Mouse (Mus musculus) limb, embryonic 15.5 days (tissue): Measurements from ENCODE around the gene Rmnd5a. TPM values are rescaled to one million over a fixed set of nuclear protein-coding genes. Genes with fewer than 3 reads are reported as not detected.

Experiments
- ATAC-seq: fragments of 200-750 bp; cut with Nextera tagmentation; 2 replicates; pipeline ENCODE4 v1.8.0; 2017; ENCODE audit warnings: low read depth, moderate TSS enrichment; ENCODE audit not compliant: insufficient number of reproducible peaks, low FRiP score, low TSS enrichment
- H3K27ac ChIP-seq: fragments of 300-500 bp; sonication (generic); 2 replicates; pipeline ENCODE4 v1.5.1; 2015; ENCODE audit warnings: moderate library complexity, mild to moderate bottlenecking, inconsistent platforms
- H3K27me3 ChIP-seq: fragments of 300-500 bp; sonication (generic); 2 replicates; pipeline ENCODE4 v1.6.1; 2015; ENCODE audit warnings: inconsistent platforms
- H3K36me3 ChIP-seq: fragments of 300-500 bp; sonication (generic); 2 replicates; pipeline ENCODE4 v1.6.1; 2015; ENCODE audit warnings: inconsistent platforms
- H3K4me1 ChIP-seq: fragments of 300-500 bp; sonication (generic); 2 replicates; pipeline ENCODE4 v1.6.1; 2015; ENCODE audit warnings: inconsistent platforms
- H3K4me2 ChIP-seq: fragments of 300-500 bp; sonication (generic); 2 replicates; pipeline ENCODE4 v1.6.1; 2015; ENCODE audit warnings: mild to moderate bottlenecking, inconsistent platforms
- H3K4me3 ChIP-seq: fragments of 300-500 bp; sonication (generic); 2 replicates; pipeline ENCODE4 v1.5.1; 2015; ENCODE audit warnings: mild to moderate bottlenecking, inconsistent platforms
- H3K9ac ChIP-seq: fragments of 300-500 bp; sonication (generic); 2 replicates; pipeline ENCODE4 v1.6.1; 2015; ENCODE audit warnings: inconsistent platforms
- H3K9me3 ChIP-seq: fragments of 300-500 bp; sonication (generic); 2 replicates; pipeline ENCODE4 v1.6.1; 2016; ENCODE audit warnings: inconsistent platforms
- WGBS: fragments of 180-500 bp; shearing (Covaris S2); methylation state at CpG from one replicate; pipeline ENCODE4 v1.1.7; 2015; 5-methylcytosine and 5-hydroxymethylcytosine counted together
- polyA plus RNA-seq: library from polyadenylated mRNA; unstranded; fragments of >200 nt; fragmentation: Nextera tagmentation; extraction: Ambion mirVana; gene quantifications from 2 replicates; pipeline ENCODE4 v1.2.1, GENCODE M21; 2015

Rmnd5a gene
- polyA plus RNA-seq, 1 experiment from 2014 or later = 13.1 TPM

- no peaks in the 10 kb centered on the region for H3K27me3 ChIP-seq
- under 1% methylated on average over 50 of the region's 62 CpGs for WGBS
- peaks cover 30% of the 10 kb centered on the region for H3K4me1 ChIP-seq
- peak overlapping the region; percentile 63 for H3K4me2 ChIP-seq
- H3K36me3 ChIP-seq = no peaks in the 10 kb centered on the region
- no peaks in the 10 kb centered on the region for H3K9me3 ChIP-seq
- peak overlapping the region; percentile 89 for H3K9ac ChIP-seq
- peak overlapping the region; percentile 98 for H3K27ac ChIP-seq
- peak overlapping the region; percentile 92 for H3K4me3 ChIP-seq
- peak; percentile 5 for ATAC-seq
These were observed 776 bp downstream of the Rmnd5a start for GRCm38 (mm10) chr6:71439506-71440216.

- Histone ChIP-seq H3K9ac (no peak overlapping the region), H3K4me2 (0 out of 2 replicates have a peak overlapping the region, but pooled peaks have one; percentile 7), H3K4me1 (peaks cover 30% of the 10 kb centered on the region), H3K27ac (no peak overlapping the region), H3K36me3 (no peaks in the 10 kb centered on the region), H3K4me3 (no peak overlapping the region), H3K9me3 (no peaks in the 10 kb centered on the region), H3K27me3 (no peaks in the 10 kb centered on the region)
- ATAC-seq = no peak
- 58% methylated on average over 1 of the region's 1 CpGs for WGBS
These were observed 2.4 kb downstream of the Rmnd5a start for GRCm38 (mm10) chr6:71438070-71438469.

GRCm38 (mm10) chr6:71427996-71428725 is 12.3 kb downstream of the Rmnd5a start:
- ATAC-seq = no peak
- Histone ChIP-seq H3K4me3 (no peak overlapping the region), H3K4me2 (no peak overlapping the region), H3K36me3 (peaks cover 21% of the 10 kb centered on the region), H3K4me1 (no peaks in the 10 kb centered on the region), H3K9ac (no peak overlapping the region), H3K27ac (no peak overlapping the region), H3K9me3 (no peaks in the 10 kb centered on the region), H3K27me3 (no peaks in the 10 kb centered on the region)
- 76% methylated on average over 4 of the region's 4 CpGs for WGBS

- ATAC-seq = no peak
- WGBS = 74% methylated on average over 6 of the region's 6 CpGs
These were observed 14.8 kb downstream of the Rmnd5a start for GRCm38 (mm10) chr6:71425681-71426080.

GRCm38 (mm10) chr6:71423116-71423515 is 17.3 kb downstream of the Rmnd5a start:
- no peak overlapping the region for H3K9ac ChIP-seq
- no peak overlapping the region for H3K27ac ChIP-seq
- no peaks in the 10 kb centered on the region for H3K9me3 ChIP-seq
- H3K36me3 ChIP-seq = peaks cover 30% of the 10 kb centered on the region
- H3K4me2 ChIP-seq = no peak overlapping the region
- H3K27me3 ChIP-seq = no peaks in the 10 kb centered on the region
- H3K4me1 ChIP-seq = no peaks in the 10 kb centered on the region
- ATAC-seq = no peak
- no peak overlapping the region for H3K4me3 ChIP-seq
- WGBS = 90% methylated on average over 3 of the region's 3 CpGs

More at GRCm38 (mm10) chr6:71425681-71426080, 14.8 kb downstream of the Rmnd5a start:
- no peak overlapping the region for H3K4me2 ChIP-seq
- peaks cover 26% of the 10 kb centered on the region for H3K36me3 ChIP-seq
- no peaks in the 10 kb centered on the region for H3K9me3 ChIP-seq
- no peaks in the 10 kb centered on the region for H3K27me3 ChIP-seq
- no peak overlapping the region for H3K27ac ChIP-seq
- H3K4me1 ChIP-seq = no peaks in the 10 kb centered on the region
- H3K9ac ChIP-seq = no peak overlapping the region
- H3K4me3 ChIP-seq = no peak overlapping the region

- Histone ChIP-seq H3K4me1 (no peaks in the 10 kb centered on the region), H3K4me3 (no peak overlapping the region), H3K4me2 (no peak overlapping the region), H3K36me3 (peaks cover 27% of the 10 kb centered on the region), H3K9me3 (no peaks in the 10 kb centered on the region), H3K9ac (no peak overlapping the region), H3K27me3 (no peaks in the 10 kb centered on the region), H3K27ac (no peak overlapping the region)
- WGBS = 60% methylated on average over 3 of the region's 3 CpGs
- ATAC-seq = no peak
These were observed 18.3 kb downstream of the Rmnd5a start for GRCm38 (mm10) chr6:71422162-71422561.

- H3K4me2 ChIP-seq = no peak overlapping the region
These were observed 19.6 kb downstream of the Rmnd5a start for GRCm38 (mm10) chr6:71420848-71421247.

GRCm38 (mm10) chr6:71418874-71419273 is 21.6 kb downstream of the Rmnd5a start:
- no peaks in the 10 kb centered on the region for H3K9me3 ChIP-seq
- H3K27me3 ChIP-seq = no peaks in the 10 kb centered on the region
- H3K36me3 ChIP-seq = peaks cover 17% of the 10 kb centered on the region; the same call in 1 of the 2 replicates
- WGBS = 73% methylated on average over 3 of the region's 3 CpGs
- no peak for ATAC-seq
- no peak overlapping the region for H3K4me3 ChIP-seq
- no peak overlapping the region for H3K4me2 ChIP-seq
- no peaks in the 10 kb centered on the region for H3K4me1 ChIP-seq
- no peak overlapping the region for H3K9ac ChIP-seq
- H3K27ac ChIP-seq = no peak overlapping the region

More at GRCm38 (mm10) chr6:71420848-71421247, 19.6 kb downstream of the Rmnd5a start:
- Histone ChIP-seq H3K9me3 (no peaks in the 10 kb centered on the region), H3K27ac (no peak overlapping the region), H3K9ac (no peak overlapping the region), H3K36me3 (peaks cover 17% of the 10 kb centered on the region; the same call in 1 of the 2 replicates), H3K4me3 (no peak overlapping the region), H3K4me1 (no peaks in the 10 kb centered on the region), H3K27me3 (no peaks in the 10 kb centered on the region)
- ATAC-seq = no peak
- 83% methylated on average over 6 of the region's 6 CpGs for WGBS

- no peak overlapping the region for H3K4me2 ChIP-seq
- H3K27me3 ChIP-seq = no peaks in the 10 kb centered on the region
- H3K27ac ChIP-seq = no peak overlapping the region
- H3K9ac ChIP-seq = no peak overlapping the region
- H3K4me1 ChIP-seq = no peaks in the 10 kb centered on the region
- peaks cover 24% of the 10 kb centered on the region for H3K36me3 ChIP-seq
- WGBS = 85% methylated on average over 3 of the region's 3 CpGs
- H3K9me3 ChIP-seq = no peaks in the 10 kb centered on the region
- no peak for ATAC-seq
- H3K4me3 ChIP-seq = no peak overlapping the region
These were observed 25.0 kb downstream of the Rmnd5a start for GRCm38 (mm10) chr6:71415446-71415845.

GRCm38 (mm10) chr6:71414624-71415023 is 25.8 kb downstream of the Rmnd5a start:
- H3K36me3 ChIP-seq = peaks cover 24% of the 10 kb centered on the region
- no peak for ATAC-seq
- 71% methylated on average over 4 of the region's 4 CpGs for WGBS

GRCm38 (mm10) chr6:71398829-71399609 is 41.4 kb downstream of the Rmnd5a start:
- 57% methylated on average over 4 of the region's 4 CpGs for WGBS
- peaks cover 25% of the 10 kb centered on the region for H3K36me3 ChIP-seq

More at GRCm38 (mm10) chr6:71414624-71415023, 25.8 kb downstream of the Rmnd5a start:
- no peaks in the 10 kb centered on the region for H3K27me3 ChIP-seq
- no peaks in the 10 kb centered on the region for H3K9me3 ChIP-seq
- H3K4me3 ChIP-seq = no peak overlapping the region
- H3K27ac ChIP-seq = no peak overlapping the region
- H3K9ac ChIP-seq = no peak overlapping the region
- H3K4me1 ChIP-seq = no peaks in the 10 kb centered on the region
- no peak overlapping the region for H3K4me2 ChIP-seq

More at GRCm38 (mm10) chr6:71398829-71399609, 41.4 kb downstream of the Rmnd5a start:
- Histone ChIP-seq H3K27me3 (no peaks in the 10 kb centered on the region), H3K27ac (no peak overlapping the region), H3K4me1 (no peaks in the 10 kb centered on the region), H3K9me3 (no peaks in the 10 kb centered on the region), H3K4me2 (no peak overlapping the region), H3K9ac (no peak overlapping the region), H3K4me3 (no peak overlapping the region)
- no peak for ATAC-seq
